Mouse (Mus musculus): ENCODE measurements around the gene Wnt6.

- TF ChIP-seq EP300 (IDR thresholded peaks at IDR 0.05; ENCODE audit: low read depth) (no peak), CTCF (IDR thresholded peaks at IDR 0.05; ENCODE audit: low read depth) (peak; percentile 81)
Observed at GRCm38 (mm10) chr1:74787846-74788245, 16.2 kb downstream of the Wnt6 start.

All from liver, postnatal 0 days (tissue).